Mouse (Mus musculus) embryo, embryonic 10 days (tissue): Measurements from ENCODE around the gene Sirt4.
"Not testable (repeated sequence)": the region's sequence is repeated elsewhere in the genome, so short reads cannot be mapped to it uniquely, and the experiment has no call there.

Experiments used
- DNase-seq: peaks from one replicate; pipeline ENCODE4 v3.0.0-alpha.2; 2015; ENCODE audit warnings: low spot score

Gene Sirt4

GRCm38 (mm10) chr5:115483947-115484920 lies at the start of gene Sirt4:
Gene Sirt4 (minus strand): TSS chr5:115484725.
- DNase-seq, result peak; percentile 98

- DNase-seq, result no peak
Observed at GRCm38 (mm10) chr5:115531671-115532270, 47.2 kb upstream of the Sirt4 start.

- DNase-seq, result no peak
Observed at GRCm38 (mm10) chr5:115530447-115530809, 45.9 kb upstream of the Sirt4 start.

GRCm38 (mm10) chr5:115529742-115530446 lies 45.4 kb upstream of the Sirt4 start:
- no peak for DNase-seq

- no peak for DNase-seq
Observed at GRCm38 (mm10) chr5:115529364-115529741, 44.8 kb upstream of the Sirt4 start.

GRCm38 (mm10) chr5:115528128-115528527 lies 43.6 kb upstream of the Sirt4 start:
- DNase-seq, result no peak

GRCm38 (mm10) chr5:115526456-115527202 lies 42.1 kb upstream of the Sirt4 start:
- no peak for DNase-seq

GRCm38 (mm10) chr5:115525943-115526342 lies 41.4 kb upstream of the Sirt4 start:
- DNase-seq, result no peak

GRCm38 (mm10) chr5:115525416-115525815 lies 40.9 kb upstream of the Sirt4 start:
- no peak for DNase-seq

GRCm38 (mm10) chr5:115524471-115524870 lies 39.9 kb upstream of the Sirt4 start:
- DNase-seq, result no peak

- DNase-seq, result peak; percentile 84
Observed at GRCm38 (mm10) chr5:115523971-115524370, 39.4 kb upstream of the Sirt4 start.

GRCm38 (mm10) chr5:115522981-115523499 lies 38.5 kb upstream of the Sirt4 start:
- no peak for DNase-seq

GRCm38 (mm10) chr5:115522531-115522930 lies 38.0 kb upstream of the Sirt4 start:
- DNase-seq, result no peak

GRCm38 (mm10) chr5:115521553-115522461 lies 37.3 kb upstream of the Sirt4 start:
- peak; percentile 80 for DNase-seq

- DNase-seq, result no peak
Observed at GRCm38 (mm10) chr5:115520325-115520869, 35.9 kb upstream of the Sirt4 start.

GRCm38 (mm10) chr5:115518214-115518613 lies 33.7 kb upstream of the Sirt4 start:
- not testable (repeated sequence) for DNase-seq

- no peak for DNase-seq
Observed at GRCm38 (mm10) chr5:115517501-115517900, 33.0 kb upstream of the Sirt4 start.

GRCm38 (mm10) chr5:115516908-115517307 lies 32.4 kb upstream of the Sirt4 start:
- no peak for DNase-seq

- DNase-seq, result no peak
Observed at GRCm38 (mm10) chr5:115516081-115516907, 31.8 kb upstream of the Sirt4 start.
